Mouse (Mus musculus) testis, adult 2 months (tissue): ENCODE measurements around the gene Slc38a1.

Experiments
- CTCF ChIP-seq: fragments of 200-500 bp; IDR thresholded peaks from 2 replicates; pipeline ENCODE4 v1.5.1; 2012; ENCODE audit warnings: low read depth, mild to moderate bottlenecking, inconsistent platforms, low read length, moderate library complexity; ENCODE audit not compliant: control insufficient read depth, insufficient read depth, insufficient replicate concordance
- POLR2A ChIP-seq: fragments of 200-500 bp; IDR thresholded peaks from 2 replicates; pipeline ENCODE4 v1.6.1; 2012; ENCODE audit warnings: low read depth, mild to moderate bottlenecking, inconsistent platforms, low read length, moderate library complexity; ENCODE audit not compliant: control insufficient read depth

DNA sequence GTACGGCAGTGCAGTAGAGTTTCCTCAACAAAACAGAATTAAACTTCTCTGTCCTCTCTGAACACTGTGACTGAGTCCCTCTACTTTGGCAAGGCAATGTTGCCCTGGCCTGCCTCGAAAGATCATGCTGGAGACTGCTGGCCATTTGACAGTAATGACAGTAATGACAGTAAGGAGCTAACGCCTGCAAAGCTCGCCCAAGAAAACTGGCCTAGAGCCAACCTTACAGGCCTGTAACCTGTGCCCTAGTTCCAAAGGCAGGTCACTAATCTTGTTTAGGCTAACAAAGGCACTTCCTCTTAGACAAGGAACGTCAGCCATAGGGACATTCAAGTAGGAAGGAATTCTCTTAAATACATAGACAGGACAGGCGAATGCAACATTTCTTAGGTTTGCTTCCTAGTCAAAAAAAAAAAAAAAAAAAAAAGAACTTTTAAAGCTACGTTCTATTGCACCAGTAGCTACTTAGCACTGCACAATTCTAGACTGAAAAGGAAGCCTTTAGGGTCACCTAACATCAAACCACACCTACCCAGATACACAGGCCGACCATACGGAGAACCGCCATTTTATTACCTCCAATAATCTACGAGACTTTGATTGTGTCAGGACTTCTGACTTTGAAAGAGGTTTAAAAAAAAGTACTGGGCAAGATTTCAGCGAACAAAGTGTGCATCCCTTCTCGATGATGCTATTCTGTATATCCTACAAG, 74.3 kb downstream of the Slc38a1 start:
- TF ChIP-seq CTCF: no peak
- TF ChIP-seq POLR2A: no peak
